Mouse (Mus musculus): ENCODE measurements around the gene Fam89b. TPM values are rescaled to one million over a fixed set of nuclear protein-coding genes. Genes with fewer than 3 reads are reported as not detected.

Gene Fam89b
- polyA plus RNA-seq, 1 experiment from 2014 or later, result 81.6 TPM

GRCm38 (mm10) chr19:5728631-5729443, 616 bp downstream of the Fam89b start:
- Histone ChIP-seq H3K27me3 (ENCODE audit: control insufficient read depth, insufficient read depth, low read length) (no peaks in the 10 kb centered on the region), H3K4me2 (peak overlapping the region; percentile 93), H3K9ac (ENCODE audit: low read depth, low read length) (peak overlapping the region; percentile 99), H3K27ac (ENCODE audit: low read depth, low read length) (peak overlapping the region; percentile 92), H3K4me3 (ENCODE audit: low read depth, low read length) (peak overlapping the region; percentile 97), H3K36me3 (ENCODE audit: control insufficient read depth, insufficient read depth, low read length) (no peaks in the 10 kb centered on the region), H3K4me1 (ENCODE audit: control insufficient read depth, insufficient read depth, low read length) (peaks cover 46% of the 10 kb centered on the region), H3K9me3 (replicated peaks; ENCODE audit: control insufficient read depth, low read length) (no peaks in the 10 kb centered on the region)
- no peak for ATAC-seq (replicated peaks; ENCODE audit: insufficient number of reproducible peaks, low FRiP score, low TSS enrichment)
- WGBS (ENCODE audit: insufficient replicate concordance), result 9% methylated on average over 37 of the region's 37 CpGs

- peak overlapping the region; percentile 25 for H3K9ac ChIP-seq (ENCODE audit: low read depth, low read length)
- peak overlapping the region; percentile 93 for H3K4me2 ChIP-seq
- peaks cover 5% of the 10 kb centered on the region for H3K36me3 ChIP-seq (ENCODE audit: control insufficient read depth, insufficient read depth, low read length)
- peak overlapping the region; percentile 97 for H3K4me3 ChIP-seq (ENCODE audit: low read depth, low read length)
- H3K4me1 ChIP-seq (ENCODE audit: control insufficient read depth, insufficient read depth, low read length), result peaks cover 55% of the 10 kb centered on the region
- peak overlapping the region; percentile 6 for H3K27ac ChIP-seq (ENCODE audit: low read depth, low read length)
- no peaks in the 10 kb centered on the region for H3K27me3 ChIP-seq (ENCODE audit: control insufficient read depth, insufficient read depth, low read length)
- ATAC-seq (replicated peaks; ENCODE audit: insufficient number of reproducible peaks, low FRiP score, low TSS enrichment), result no peak
- no peaks in the 10 kb centered on the region for H3K9me3 ChIP-seq (replicated peaks; ENCODE audit: control insufficient read depth, low read length)
- 3% methylated on average over 14 of the region's 14 CpGs for WGBS (ENCODE audit: insufficient replicate concordance)
These were observed 1.8 kb downstream of the Fam89b start for GRCm38 (mm10) chr19:5727701-5728100.

- ATAC-seq (replicated peaks; ENCODE audit: insufficient number of reproducible peaks, low FRiP score, low TSS enrichment), result no peak
- peak overlapping the region; percentile 25; the same call in 1 of the 2 replicates for H3K9ac ChIP-seq (ENCODE audit: low read depth, low read length)
- 62% methylated on average over 15 of the region's 15 CpGs for WGBS (ENCODE audit: insufficient replicate concordance)
These were observed 2.4 kb downstream of the Fam89b start for GRCm38 (mm10) chr19:5726961-5727578.

GRCm38 (mm10) chr19:5725767-5726515, 3.5 kb downstream of the Fam89b start, which contains the start of gene Ehbp1l1:
Ehbp1l1 (minus strand) TSS chr19:5726317.
- Histone ChIP-seq H3K9ac (ENCODE audit: low read depth, low read length) (peak within 1 kb of the TSS; percentile 97), H3K4me2 (peak within 1 kb of the TSS; percentile 93), H3K4me1 (ENCODE audit: control insufficient read depth, insufficient read depth, low read length) (peaks cover 52% of the 10 kb centered on the region), H3K27ac (ENCODE audit: low read depth, low read length) (peak within 1 kb of the TSS; percentile 91), H3K27me3 (ENCODE audit: control insufficient read depth, insufficient read depth, low read length) (no peaks in the 10 kb centered on the region), H3K4me3 (ENCODE audit: low read depth, low read length) (peak within 1 kb of the TSS; percentile 97), H3K9me3 (replicated peaks; ENCODE audit: control insufficient read depth, low read length) (no peaks in the 10 kb centered on the region), H3K36me3 (ENCODE audit: control insufficient read depth, insufficient read depth, low read length) (peaks cover 18% of the 10 kb centered on the region)
- ATAC-seq (replicated peaks; ENCODE audit: insufficient number of reproducible peaks, low FRiP score, low TSS enrichment), result no peak; the same call in 1 of the 2 replicates
- 3% methylated on average over 49 of the region's 49 CpGs for WGBS (ENCODE audit: insufficient replicate concordance)

More at GRCm38 (mm10) chr19:5726961-5727578, 2.4 kb downstream of the Fam89b start:
- peaks cover 10% of the 10 kb centered on the region for H3K36me3 ChIP-seq (ENCODE audit: control insufficient read depth, insufficient read depth, low read length)
- H3K27ac ChIP-seq (ENCODE audit: low read depth, low read length), result peak overlapping the region; percentile 91
- H3K9me3 ChIP-seq (replicated peaks; ENCODE audit: control insufficient read depth, low read length), result no peaks in the 10 kb centered on the region
- H3K4me1 ChIP-seq (ENCODE audit: control insufficient read depth, insufficient read depth, low read length), result peaks cover 59% of the 10 kb centered on the region
- H3K4me3 ChIP-seq (ENCODE audit: low read depth, low read length), result peak overlapping the region; percentile 97
- H3K4me2 ChIP-seq, result peak overlapping the region; percentile 93
- H3K27me3 ChIP-seq (ENCODE audit: control insufficient read depth, insufficient read depth, low read length), result no peaks in the 10 kb centered on the region

GRCm38 (mm10) chr19:5725029-5725707, 4.3 kb downstream of the Fam89b start:
- peaks cover 25% of the 10 kb centered on the region for H3K36me3 ChIP-seq (ENCODE audit: control insufficient read depth, insufficient read depth, low read length)
- H3K4me1 ChIP-seq (ENCODE audit: control insufficient read depth, insufficient read depth, low read length), result peaks cover 45% of the 10 kb centered on the region
- H3K27me3 ChIP-seq (ENCODE audit: control insufficient read depth, insufficient read depth, low read length), result no peaks in the 10 kb centered on the region
- peak overlapping the region; percentile 97 for H3K9ac ChIP-seq (ENCODE audit: low read depth, low read length)
- H3K4me3 ChIP-seq (ENCODE audit: low read depth, low read length), result peak overlapping the region; percentile 81
- H3K9me3 ChIP-seq (replicated peaks; ENCODE audit: control insufficient read depth, low read length), result no peaks in the 10 kb centered on the region
- H3K27ac ChIP-seq (ENCODE audit: low read depth, low read length), result peak overlapping the region; percentile 91
- WGBS (ENCODE audit: insufficient replicate concordance), result 38% methylated on average over 12 of the region's 12 CpGs
- peak overlapping the region; percentile 93 for H3K4me2 ChIP-seq
- ATAC-seq (replicated peaks; ENCODE audit: insufficient number of reproducible peaks, low FRiP score, low TSS enrichment), result peak; percentile 44

- Histone ChIP-seq H3K4me3 (ENCODE audit: low read depth, low read length) (peak overlapping the region; percentile 81), H3K4me2 (peak overlapping the region; percentile 93), H3K27ac (ENCODE audit: low read depth, low read length) (peak overlapping the region; percentile 91), H3K9me3 (replicated peaks; ENCODE audit: control insufficient read depth, low read length) (no peaks in the 10 kb centered on the region), H3K27me3 (ENCODE audit: control insufficient read depth, insufficient read depth, low read length) (no peaks in the 10 kb centered on the region), H3K9ac (ENCODE audit: low read depth, low read length) (peak overlapping the region; percentile 97), H3K36me3 (ENCODE audit: control insufficient read depth, insufficient read depth, low read length) (peaks cover 32% of the 10 kb centered on the region), H3K4me1 (ENCODE audit: control insufficient read depth, insufficient read depth, low read length) (peaks cover 45% of the 10 kb centered on the region)
- WGBS (ENCODE audit: insufficient replicate concordance), result 27% methylated on average over 7 of the region's 7 CpGs
- ATAC-seq (replicated peaks; ENCODE audit: insufficient number of reproducible peaks, low FRiP score, low TSS enrichment), result 0 out of 2 replicates have a peak, but pooled peaks have one; percentile 33
These were observed 4.9 kb downstream of the Fam89b start for GRCm38 (mm10) chr19:5724549-5724941.

GRCm38 (mm10) chr19:5723934-5724548, 5.4 kb downstream of the Fam89b start:
- peaks cover 37% of the 10 kb centered on the region for H3K36me3 ChIP-seq (ENCODE audit: control insufficient read depth, insufficient read depth, low read length)
- H3K4me2 ChIP-seq, result peak overlapping the region; percentile 93
- no peaks in the 10 kb centered on the region for H3K27me3 ChIP-seq (ENCODE audit: control insufficient read depth, insufficient read depth, low read length)
- WGBS (ENCODE audit: insufficient replicate concordance), result 25% methylated on average over 4 of the region's 4 CpGs
- no peaks in the 10 kb centered on the region for H3K9me3 ChIP-seq (replicated peaks; ENCODE audit: control insufficient read depth, low read length)
- peak overlapping the region; percentile 81 for H3K4me3 ChIP-seq (ENCODE audit: low read depth, low read length)
- peak overlapping the region; percentile 91 for H3K27ac ChIP-seq (ENCODE audit: low read depth, low read length)
- peaks cover 45% of the 10 kb centered on the region for H3K4me1 ChIP-seq (ENCODE audit: control insufficient read depth, insufficient read depth, low read length)
- peak overlapping the region; percentile 97 for H3K9ac ChIP-seq (ENCODE audit: low read depth, low read length)
- no peak for ATAC-seq (replicated peaks; ENCODE audit: insufficient number of reproducible peaks, low FRiP score, low TSS enrichment)

Measured in heart, embryonic 11.5 days (tissue).